Mouse (Mus musculus): Measurements from ENCODE around the gene Ltn1.

GRCm38 (mm10) chr16:87329986-87330385 lies 102.4 kb downstream of the Ltn1 start:
- TF ChIP-seq CTCF (IDR thresholded peaks at IDR 0.05; ENCODE audit: low read depth) = no peak
- no peak for TF ChIP-seq EP300 (IDR thresholded peaks at IDR 0.05; ENCODE audit: low read depth)
